Mouse (Mus musculus): ENCODE measurements around the gene Rbm43. TPM values are rescaled to one million over a fixed set of nuclear protein-coding genes. Genes with fewer than 3 reads are reported as not detected.
"Not testable (repeated sequence)": the region's sequence is repeated elsewhere in the genome, so short reads cannot be mapped to it uniquely, and the experiment has no call there.

The Rbm43 gene
- polyA plus RNA-seq, 3 experiments from 2014 or later: 29.8 to 56.9 (median 37.3) TPM

GRCm38 (mm10) chr2:51912740-51913139 is 22.2 kb downstream of the Rbm43 start:
- no peak for ATAC-seq

- no peak for ATAC-seq
These were observed 23.1 kb downstream of the Rbm43 start for GRCm38 (mm10) chr2:51911864-51912263.

GRCm38 (mm10) chr2:51907538-51908110 is 27.3 kb downstream of the Rbm43 start:
- no peak for ATAC-seq

GRCm38 (mm10) chr2:51905637-51906036 is 29.3 kb downstream of the Rbm43 start:
- ATAC-seq: no peak

- no peak for ATAC-seq
These were observed 42.5 kb downstream of the Rbm43 start for GRCm38 (mm10) chr2:51892411-51892901.

GRCm38 (mm10) chr2:51890961-51891360 is 44.0 kb downstream of the Rbm43 start:
- no peak for ATAC-seq

GRCm38 (mm10) chr2:51890139-51890538 is 44.8 kb downstream of the Rbm43 start:
- ATAC-seq: not testable (repeated sequence)

- no peak for ATAC-seq
These were observed 54.8 kb downstream of the Rbm43 start for GRCm38 (mm10) chr2:51880143-51880542.

Other genes starting within 250 kb of the Rbm43 start
- gene Nmi, start 38.3 kb upstream of the Rbm43 start, polyA plus RNA-seq (2017; shearing (Covaris generic)): 100 to 1,000 TPM; 168 to 202 (median 175) TPM
- under 1 TPM in 1 of 3 experiments, not detected in 2; 0.21 TPM for gene Tnfaip6, start 102.8 kb upstream of the Rbm43 start, polyA plus RNA-seq (2017; shearing (Covaris generic))
- 10 to 100 TPM; 28.1 to 35.4 (median 32.0) TPM for gene Rif1, start 137.7 kb upstream of the Rbm43 start, polyA plus RNA-seq (2017; shearing (Covaris generic))